8 mouse cellular contexts compared by ENCODE assay signal in genomic region chr5:123155425-123155824, GRCm38 (mm10). TPM values are rescaled to one million over a fixed set of nuclear protein-coding genes. Genes with fewer than 3 reads are reported as not detected.
DNase-seq lines count a peak whose midpoint lies in the region; ATAC-seq and TF ChIP-seq lines count a peak whose summit lies in the region.

No protein-coding gene starts in this region.

- H3K4me2 ChIP-seq in forebrain, embryonic 13.5 days: no peak overlapping the region

- H3K27ac ChIP-seq in forebrain, embryonic 13.5 days: no peak overlapping the region

- WGBS in forebrain, embryonic 13.5 days: 58% methylated on average over 7 of the region's 7 CpGs

- peaks cover 12% of the 10 kb centered on the region for H3K4me1 ChIP-seq in forebrain, embryonic 13.5 days

- H3K79me2 ChIP-seq in C2C12 (ENCODE audit: control insufficient read depth, insufficient read depth): peaks cover 12% of the 10 kb centered on the region

- peak; percentile 56; the same call in 1 of the 2 replicates for ATAC-seq in frontal cortex, adult (ENCODE audit: low TSS enrichment)
- 0 out of 2 replicates have a peak, but pooled peaks have one; percentile 50 for ATAC-seq in forebrain, embryonic 13.5 days

- no peaks in the 10 kb centered on the region for H3K27me3 ChIP-seq in C2C12 (ENCODE audit: control insufficient read depth, insufficient read depth, insufficient read length)
- H3K27me3 ChIP-seq in forebrain, embryonic 13.5 days: no peaks in the 10 kb centered on the region

- no peak overlapping the region for H3K4me3 ChIP-seq in C2C12 (ENCODE audit: insufficient read depth, poor library complexity, severe bottlenecking)
- no peak overlapping the region for H3K4me3 ChIP-seq in forebrain, embryonic 13.5 days

- H3K9me3 ChIP-seq in forebrain, embryonic 13.5 days (replicated peaks): no peaks in the 10 kb centered on the region

- H3K9ac ChIP-seq in forebrain, embryonic 13.5 days: no peak overlapping the region

- DNase-seq in frontal cortex, postnatal 25 days (ENCODE audit: low spot score in 2 of 2): no peak
- DNase-seq in c-Kit-negative CD71-positive TER-119-positive erythroid progenitor cells, embryonic 14.5 days (ENCODE audit: low read depth, low spot score): peak; percentile 74
- peak; percentile 82 for DNase-seq in kidney, postnatal 10 days
- DNase-seq in lung, postnatal 36 days: peak; percentile 92
- peak; percentile 54 to 75 for DNase-seq in spleen, postnatal 14 days (ENCODE audit: low spot score in 2 of 2)

- TF ChIP-seq CTCF in C2C12 (IDR thresholded peaks at IDR 0.05; ENCODE audit: control insufficient read depth, insufficient read depth, insufficient read length): peak; percentile 56

- no peak overlapping the region for H3ac ChIP-seq in C2C12 (ENCODE audit: control insufficient read depth, insufficient read length, low read depth)

- peaks cover 59% of the 10 kb centered on the region for H3K36me3 ChIP-seq in C2C12 (ENCODE audit: control insufficient read depth, insufficient read depth)
- peaks cover 94% of the 10 kb centered on the region for H3K36me3 ChIP-seq in forebrain, embryonic 13.5 days (ENCODE audit: poor library complexity, severe bottlenecking)

- peaks cover 7% of the 10 kb centered on the region for H3K79me3 ChIP-seq in C2C12 (ENCODE audit: low read depth)

TF ChIP-seq in C2C12, 6 proteins besides CTCF, POLR2A, EP300 and RAD21:
- TF ChIP-seq CEBPB (IDR thresholded peaks at IDR 0.05; ENCODE audit: low read depth) (no peak), MYOD1 (IDR thresholded peaks at IDR 0.05; ENCODE audit: control insufficient read depth, insufficient read length, low read depth) (no peak), MYOG (IDR thresholded peaks at IDR 0.05; ENCODE audit: control insufficient read depth, extremely low read depth, insufficient read length) (no peak), MAX (IDR thresholded peaks at IDR 0.05) (no peak), FOSL1 (IDR thresholded peaks at IDR 0.05; ENCODE audit: insufficient read depth, low read length, poor library complexity, severe bottlenecking) (no peak), USF1 (IDR thresholded peaks at IDR 0.05; ENCODE audit: low read depth) (no peak)
TF ChIP-seq in C2C12: peak in this region for 0.

RNA-seq across cellular contexts. Expression of gene Setd1b, which starts 13.4 kb away (rescaled TPM):
- polyA plus RNA-seq in C2C12 (2012; fragmentation: generic; extraction: Trizol): 4.4 TPM
- 13.4 and 13.9 TPM in 2 replicates for polyA plus RNA-seq in forebrain, embryonic 13.5 days (2015; fragmentation: Nextera tagmentation; extraction: Ambion mirVana)

RNA-seq across cellular contexts. Expression of gene Psmd9, which starts 13.8 kb away (rescaled TPM):
- polyA plus RNA-seq in C2C12 (2012; fragmentation: generic; extraction: Trizol): 33.2 TPM
- polyA plus RNA-seq in forebrain, embryonic 13.5 days (2015; fragmentation: Nextera tagmentation; extraction: Ambion mirVana): 75.5 and 77.3 TPM in 2 replicates

RNA-seq across cellular contexts. Expression of gene Rhof, which starts 22.9 kb away (rescaled TPM):
- 1.9 TPM for polyA plus RNA-seq in C2C12 (2012; fragmentation: generic; extraction: Trizol)
- polyA plus RNA-seq in forebrain, embryonic 13.5 days (2015; fragmentation: Nextera tagmentation; extraction: Ambion mirVana): 4.3 and 5.0 TPM in 2 replicates

RNA-seq across cellular contexts. Expression of gene Hpd, which starts 27.1 kb away (rescaled TPM):
- polyA plus RNA-seq in C2C12 (2012; fragmentation: generic; extraction: Trizol): not detected
- not detected in 2 replicates for polyA plus RNA-seq in forebrain, embryonic 13.5 days (2015; fragmentation: Nextera tagmentation; extraction: Ambion mirVana)

Comparison
In these comparisons a context has a peak if more than half of its experiments do, and no peak if none do; other contexts are left out.
1. DNase-seq: peak in c-Kit-negative CD71-positive TER-119-positive erythroid progenitor cells, embryonic 14.5 days (single experiment), kidney, postnatal 10 days (single experiment), lung, postnatal 36 days (single experiment) and spleen, postnatal 14 days (2 of 2); none in frontal cortex, postnatal 25 days (0 of 2).